Mouse (Mus musculus): Measurements from ENCODE around the gene Fam207a. TPM values are rescaled to one million over a fixed set of nuclear protein-coding genes. Genes with fewer than 3 reads are reported as not detected.
A peak's percentile ranks its signal among the peaks of the same experiment; 100 is the strongest.

The Fam207a gene
- polyA plus RNA-seq, 1 experiment from 2014 or later: 46.5 TPM

DNA sequence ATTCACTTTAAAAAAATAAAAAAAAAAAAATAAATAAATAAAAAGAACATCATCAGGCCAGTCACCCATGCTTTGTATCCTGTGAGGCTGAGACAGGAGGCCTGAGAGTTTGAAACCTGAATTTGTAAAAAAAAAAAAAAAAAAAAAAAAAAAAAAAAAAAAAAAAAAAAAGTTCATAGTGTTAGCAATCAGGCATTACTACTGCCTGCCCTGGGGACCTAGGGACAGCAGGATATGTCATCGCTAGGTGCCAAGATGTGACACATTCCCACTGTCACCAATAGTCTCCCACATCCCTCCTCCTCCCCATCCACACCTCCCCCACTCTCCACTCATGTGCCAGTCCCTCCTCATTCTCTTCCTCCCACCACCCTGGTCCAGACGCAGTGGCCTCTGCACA, 10.9 kb upstream of the Fam207a start:
- ATAC-seq (ENCODE audit: low FRiP score, low read depth): no peak
- no peak overlapping the region for H3K4me3 ChIP-seq
- H3K27ac ChIP-seq (replicated peaks): no peak overlapping the region

GRCm38 (mm10) chr10:77523321-77523720, 7.7 kb upstream of the Fam207a start:
- Histone ChIP-seq H3K4me2 (replicated peaks) (no peak overlapping the region), H3K27ac (replicated peaks) (no peak overlapping the region), H3K27me3 (peaks cover 12% of the 10 kb centered on the region; the same call in 1 of the 2 replicates), H3K4me3 (no peak overlapping the region), H3K36me3 (no peaks in the 10 kb centered on the region), H3K9me3 (no peaks in the 10 kb centered on the region), H3K9ac (replicated peaks) (no peak overlapping the region), H3K4me1 (peaks cover 8% of the 10 kb centered on the region; the same call in 1 of the 2 replicates)
- 74% methylated on average over 7 of the region's 7 CpGs for WGBS
- no peak for ATAC-seq (ENCODE audit: low FRiP score, low read depth)

More for the DNA sequence above, 10.9 kb upstream of the Fam207a start:
- H3K4me1 ChIP-seq: peaks cover 8% of the 10 kb centered on the region; the same call in 1 of the 2 replicates
- H3K9ac ChIP-seq (replicated peaks): no peak overlapping the region
- 68% methylated on average over 2 of the region's 2 CpGs for WGBS
- H3K36me3 ChIP-seq: no peaks in the 10 kb centered on the region
- H3K9me3 ChIP-seq: no peaks in the 10 kb centered on the region
- H3K27me3 ChIP-seq: peaks cover 12% of the 10 kb centered on the region; the same call in 1 of the 2 replicates
- H3K4me2 ChIP-seq (replicated peaks): no peak overlapping the region

DNA sequence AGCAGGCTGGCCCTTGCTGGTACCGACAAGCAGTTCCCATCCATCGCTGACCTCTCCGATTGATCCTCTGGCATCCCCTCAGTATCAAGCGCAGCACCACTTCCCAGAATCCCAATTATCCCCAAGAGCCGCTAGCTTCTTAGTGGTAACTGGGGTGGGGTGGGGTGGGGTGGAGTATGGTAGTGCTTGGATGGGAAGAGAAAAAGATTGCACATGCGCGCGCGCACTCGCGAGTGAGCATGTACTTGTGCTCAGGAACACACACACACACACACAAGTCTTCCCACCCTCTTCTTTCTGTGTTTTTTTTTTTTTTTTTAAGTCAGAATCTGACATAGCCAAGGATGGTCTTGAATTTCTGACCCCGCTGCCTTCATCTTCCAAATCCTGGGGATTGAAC, 7.2 kb upstream of the Fam207a start:
- no peaks in the 10 kb centered on the region for H3K36me3 ChIP-seq
- WGBS: 58% methylated on average over 12 of the region's 12 CpGs
- H3K27ac ChIP-seq (replicated peaks): no peak overlapping the region

GRCm38 (mm10) chr10:77522021-77522731, 6.6 kb upstream of the Fam207a start:
- Histone ChIP-seq H3K9me3 (no peaks in the 10 kb centered on the region), H3K9ac (replicated peaks) (peak overlapping the region; percentile 58), H3K4me2 (replicated peaks) (peak overlapping the region; percentile 56), H3K4me1 (peaks cover 8% of the 10 kb centered on the region; the same call in 1 of the 2 replicates), H3K27ac (replicated peaks) (no peak overlapping the region), H3K4me3 (peak overlapping the region; percentile 34), H3K27me3 (peaks cover 12% of the 10 kb centered on the region; the same call in 1 of the 2 replicates), H3K36me3 (no peaks in the 10 kb centered on the region)
- WGBS: 13% methylated on average over 18 of the region's 18 CpGs
- no peak for ATAC-seq (ENCODE audit: low FRiP score, low read depth)

More for the DNA sequence above, 7.2 kb upstream of the Fam207a start:
- Histone ChIP-seq H3K9me3 (no peaks in the 10 kb centered on the region), H3K4me2 (replicated peaks) (peak overlapping the region; percentile 56), H3K4me3 (peak overlapping the region; percentile 34), H3K9ac (replicated peaks) (peak overlapping the region; percentile 58), H3K27me3 (peaks cover 12% of the 10 kb centered on the region; the same call in 1 of the 2 replicates), H3K4me1 (peaks cover 8% of the 10 kb centered on the region; the same call in 1 of the 2 replicates)
- ATAC-seq (ENCODE audit: low FRiP score, low read depth): no peak

DNA sequence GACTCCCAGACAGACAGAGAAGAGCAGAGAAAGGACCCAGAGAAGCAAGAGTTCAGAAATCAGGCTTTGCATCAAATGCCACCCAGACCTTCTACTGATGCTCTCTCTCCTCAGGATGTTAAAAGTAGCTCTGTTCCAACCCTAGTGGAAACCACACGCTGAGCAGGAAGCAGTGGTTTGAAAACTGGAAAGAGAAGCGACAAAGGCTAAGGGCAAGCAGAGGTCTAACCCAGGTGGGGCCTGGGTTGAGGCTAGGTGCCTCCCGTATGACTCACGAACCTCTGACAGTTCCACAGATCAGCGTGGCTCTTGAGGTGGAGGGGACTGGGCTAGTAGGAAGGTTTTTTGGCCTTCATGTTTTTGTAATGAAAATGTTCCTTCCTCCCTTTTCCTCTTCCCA, 4.9 kb upstream of the Fam207a start:
- Histone ChIP-seq H3K27ac (replicated peaks) (no peak overlapping the region), H3K9ac (replicated peaks) (no peak overlapping the region), H3K9me3 (no peaks in the 10 kb centered on the region), H3K4me1 (peaks cover 17% of the 10 kb centered on the region), H3K27me3 (peaks cover 12% of the 10 kb centered on the region; the same call in 1 of the 2 replicates), H3K4me2 (replicated peaks) (no peak overlapping the region), H3K4me3 (no peak overlapping the region), H3K36me3 (no peaks in the 10 kb centered on the region)
- 79% methylated on average over 5 of the region's 5 CpGs for WGBS
- no peak for ATAC-seq (ENCODE audit: low FRiP score, low read depth)

- no peak overlapping the region for H3K9ac ChIP-seq (replicated peaks)
- H3K4me3 ChIP-seq: no peak overlapping the region
- H3K4me2 ChIP-seq (replicated peaks): no peak overlapping the region
- H3K27me3 ChIP-seq: peaks cover 12% of the 10 kb centered on the region; the same call in 1 of the 2 replicates
- no peak overlapping the region for H3K27ac ChIP-seq (replicated peaks)
- ATAC-seq (ENCODE audit: low FRiP score, low read depth): no peak
- H3K9me3 ChIP-seq: no peaks in the 10 kb centered on the region
- H3K4me1 ChIP-seq: peaks cover 27% of the 10 kb centered on the region
- H3K36me3 ChIP-seq: 0 out of 2 replicates have a peak, but pooled peaks cover 2% of the 10 kb centered on the region
- 73% methylated on average over 3 of the region's 3 CpGs for WGBS
These were observed 3.6 kb upstream of the Fam207a start for GRCm38 (mm10) chr10:77519191-77519590.

GRCm38 (mm10) chr10:77517801-77518200, 2.2 kb upstream of the Fam207a start:
- Histone ChIP-seq H3K27me3 (peaks cover 8% of the 10 kb centered on the region; the same call in 1 of the 2 replicates), H3K27ac (replicated peaks) (no peak overlapping the region), H3K4me1 (peaks cover 28% of the 10 kb centered on the region), H3K4me2 (replicated peaks) (no peak overlapping the region), H3K9ac (replicated peaks) (no peak overlapping the region), H3K4me3 (no peak overlapping the region), H3K36me3 (peaks cover 13% of the 10 kb centered on the region), H3K9me3 (no peaks in the 10 kb centered on the region)
- ATAC-seq (ENCODE audit: low FRiP score, low read depth): no peak
- 91% methylated on average over 5 of the region's 5 CpGs for WGBS

GRCm38 (mm10) chr10:77517066-77517620, 1.6 kb upstream of the Fam207a start:
- 21% methylated on average over 20 of the region's 20 CpGs for WGBS
- Histone ChIP-seq H3K36me3 (peaks cover 19% of the 10 kb centered on the region), H3K27me3 (peaks cover 2% of the 10 kb centered on the region; the same call in 1 of the 2 replicates), H3K4me2 (replicated peaks) (no peak overlapping the region), H3K4me3 (no peak overlapping the region), H3K9me3 (no peaks in the 10 kb centered on the region), H3K9ac (replicated peaks) (no peak overlapping the region), H3K27ac (replicated peaks) (no peak overlapping the region), H3K4me1 (peaks cover 21% of the 10 kb centered on the region)
- ATAC-seq (ENCODE audit: low FRiP score, low read depth): peak; percentile 36; the same call in 1 of the 2 replicates

DNA sequence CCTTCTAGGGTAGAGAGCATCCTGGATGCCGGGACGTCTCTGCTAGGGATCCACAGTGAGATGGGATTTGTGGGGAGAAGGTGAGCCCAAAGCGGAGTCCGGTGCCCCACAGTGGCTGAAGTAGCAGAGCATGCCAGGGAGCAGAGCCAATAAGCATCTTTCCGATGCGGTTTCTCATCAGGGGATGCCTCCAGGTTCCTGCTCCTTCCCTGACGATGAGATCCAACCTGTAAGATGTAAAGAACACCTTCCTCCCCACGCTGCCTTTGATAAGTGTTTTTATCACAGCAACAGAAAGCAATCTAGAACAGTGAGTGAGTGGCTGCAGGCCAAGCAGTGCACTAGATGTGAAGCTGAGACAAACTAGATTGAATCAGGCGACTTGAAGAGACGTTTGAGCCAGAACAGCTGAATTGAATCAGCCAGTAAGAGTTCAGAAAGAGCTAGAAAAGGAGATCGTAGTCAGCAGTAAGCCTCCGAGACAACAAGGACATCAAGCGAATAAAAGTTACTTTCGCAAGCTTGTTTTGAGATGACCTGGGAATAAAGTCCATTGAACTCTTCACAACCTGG, 880 bp upstream of the Fam207a start:
- Histone ChIP-seq H3K27me3 (no peaks in the 10 kb centered on the region), H3K4me1 (peaks cover 20% of the 10 kb centered on the region), H3K9ac (replicated peaks) (peak overlapping the region; percentile 93), H3K4me2 (replicated peaks) (peak overlapping the region; percentile 96), H3K27ac (replicated peaks) (peak overlapping the region; percentile 67), H3K36me3 (peaks cover 26% of the 10 kb centered on the region), H3K4me3 (peak overlapping the region; percentile 92), H3K9me3 (no peaks in the 10 kb centered on the region)
- no peak for ATAC-seq (ENCODE audit: low FRiP score, low read depth)
- WGBS: 47% methylated on average over 14 of the region's 14 CpGs

DNA sequence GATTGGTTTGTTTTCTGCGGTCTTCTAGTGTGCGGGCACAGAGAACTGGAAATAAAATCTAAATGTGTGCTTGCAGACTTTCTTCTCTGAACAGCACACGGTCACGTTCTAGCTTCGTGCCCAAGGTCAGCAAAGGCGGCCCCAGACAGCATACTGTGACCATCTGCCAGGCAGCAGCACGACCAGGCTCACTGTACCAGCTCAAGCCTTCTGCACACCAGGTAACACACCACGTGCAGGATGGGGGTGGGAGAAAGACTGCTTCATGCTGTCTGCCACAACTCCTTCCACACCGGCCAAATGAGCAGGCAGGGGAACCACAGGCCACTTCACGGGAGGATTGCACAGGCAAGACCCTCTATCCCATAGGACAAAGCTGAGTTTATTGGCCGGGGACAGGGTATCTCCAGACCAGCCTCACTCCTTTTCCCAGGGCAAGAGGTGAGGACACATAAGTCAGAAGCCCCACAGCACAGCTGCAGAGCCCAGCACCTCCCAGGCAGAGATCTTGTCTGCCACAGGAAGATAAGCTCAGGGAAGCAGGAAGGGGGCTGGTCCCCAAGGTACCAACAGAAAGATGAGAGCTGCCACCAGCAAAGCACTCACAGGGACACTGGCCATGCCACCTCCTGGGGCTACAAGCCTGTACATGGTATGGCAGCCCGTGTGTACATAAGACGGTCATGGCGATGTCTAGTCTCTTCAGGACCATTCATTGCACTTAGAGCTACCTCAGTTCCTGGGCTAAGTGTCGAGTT, 5.2 kb downstream of the Fam207a start:
- Histone ChIP-seq H3K9me3 (no peaks in the 10 kb centered on the region), H3K27me3 (no peaks in the 10 kb centered on the region), H3K36me3 (peaks cover 69% of the 10 kb centered on the region), H3K27ac (replicated peaks) (no peak overlapping the region), H3K4me3 (no peak overlapping the region), H3K4me1 (peaks cover 14% of the 10 kb centered on the region), H3K4me2 (replicated peaks) (no peak overlapping the region), H3K9ac (replicated peaks) (no peak overlapping the region; the same call in 1 of the 2 replicates)
- 85% methylated on average over 15 of the region's 15 CpGs for WGBS
- ATAC-seq (ENCODE audit: low FRiP score, low read depth): no peak; the same call in 1 of the 2 replicates

DNA sequence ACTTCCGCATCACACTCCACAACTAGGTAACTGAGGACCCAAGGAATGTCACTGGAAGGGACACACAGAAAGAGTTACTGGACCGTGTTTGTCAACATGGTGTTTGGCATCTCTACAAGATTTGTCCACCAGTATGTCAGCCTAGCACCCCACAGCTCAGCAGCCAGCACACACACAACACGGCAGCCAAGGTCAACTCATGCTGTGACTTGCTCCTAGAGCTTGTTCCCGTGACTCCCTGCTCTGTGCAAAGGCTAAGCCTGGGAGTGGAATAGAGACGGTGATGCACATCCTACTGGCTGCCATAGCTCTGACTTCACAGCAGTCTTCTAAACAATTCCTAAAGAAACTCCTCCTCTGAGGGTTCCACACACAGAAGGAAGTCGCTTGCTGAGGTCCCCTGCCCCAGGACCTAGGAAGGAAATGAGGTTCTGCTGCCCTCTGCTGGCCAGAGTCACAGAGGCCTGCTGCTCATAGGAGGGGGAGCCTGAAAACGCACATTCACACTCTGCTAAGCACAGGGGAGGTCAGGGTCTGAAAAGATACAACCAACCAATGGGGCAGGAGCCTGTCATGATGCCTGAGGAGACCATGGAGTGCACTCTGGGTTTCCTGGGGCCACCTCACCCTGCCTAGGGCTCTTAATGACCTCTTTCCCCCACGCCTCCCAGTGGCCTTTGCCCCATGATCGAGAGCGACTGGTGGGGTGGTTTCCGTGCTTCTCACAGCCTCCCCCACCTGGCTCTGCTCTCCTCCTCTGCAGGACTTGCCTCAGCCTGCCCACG, 6.0 kb downstream of the Fam207a start:
- Histone ChIP-seq H3K4me2 (replicated peaks) (no peak overlapping the region), H3K9me3 (no peaks in the 10 kb centered on the region), H3K27ac (replicated peaks) (no peak overlapping the region), H3K27me3 (no peaks in the 10 kb centered on the region), H3K4me1 (peaks cover 8% of the 10 kb centered on the region), H3K36me3 (peaks cover 75% of the 10 kb centered on the region), H3K9ac (replicated peaks) (no peak overlapping the region; the same call in 1 of the 2 replicates), H3K4me3 (no peak overlapping the region)
- ATAC-seq (ENCODE audit: low FRiP score, low read depth): peak; percentile 76
- WGBS: 48% methylated on average over 12 of the region's 12 CpGs

Measured in midbrain, embryonic 12.5 days (tissue).